Mouse (Mus musculus) heart, adult 8-10 months (tissue): ENCODE measurements around the gene Pknox2. TPM values are rescaled to one million over a fixed set of nuclear protein-coding genes. Genes with fewer than 3 reads are reported as not detected.

Source experiments
- DNase-seq: peaks from one replicate; pipeline ENCODE4 v3.0.0; 2022; ENCODE audit warnings: low spot score
- total RNA-seq, 4 experiments: library from RNA; stranded (reverse); gene quantifications; 2 replicates each; pipeline ENCODE4 v1.2.4; 2022

Gene Pknox2
- total RNA-seq, 4 experiments from 2014 or later, result 8.3 to 10.0 (median 9.8) TPM

DNA sequence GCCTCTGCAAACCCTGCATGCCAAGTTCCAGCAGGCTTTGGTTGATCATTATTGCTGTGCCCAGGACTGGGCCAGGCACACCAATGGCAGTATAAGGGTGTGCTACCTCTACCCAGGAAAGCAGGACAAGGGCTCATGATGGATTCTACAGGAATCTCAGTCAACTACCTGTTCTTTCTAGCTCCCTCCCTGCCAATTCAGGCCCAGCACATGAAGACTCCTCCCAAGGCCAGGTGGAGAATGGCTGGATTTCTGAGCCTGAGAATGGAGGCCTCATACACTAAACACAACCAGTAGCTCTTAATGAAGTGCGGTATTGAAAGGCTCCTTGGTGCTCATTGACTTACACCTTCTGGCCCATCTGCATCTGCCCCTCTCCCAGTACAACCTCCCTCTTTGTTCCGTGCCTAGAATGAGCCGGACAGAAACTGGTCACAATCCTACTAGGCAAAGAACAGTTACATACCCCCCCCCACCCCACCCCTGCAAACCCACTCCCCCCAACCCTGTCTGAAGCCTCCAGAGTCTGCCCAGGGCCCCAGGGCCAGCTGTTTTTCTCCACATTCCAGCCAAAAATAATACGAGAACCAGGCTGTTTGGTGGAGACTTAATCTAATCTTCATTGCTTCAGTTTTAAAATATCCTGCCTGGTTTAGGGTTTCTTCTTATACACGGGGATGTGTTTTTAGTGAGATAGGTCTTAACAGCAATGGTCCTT lies 6.6 kb downstream of the Pknox2 start:
- no peak for DNase-seq

DNA sequence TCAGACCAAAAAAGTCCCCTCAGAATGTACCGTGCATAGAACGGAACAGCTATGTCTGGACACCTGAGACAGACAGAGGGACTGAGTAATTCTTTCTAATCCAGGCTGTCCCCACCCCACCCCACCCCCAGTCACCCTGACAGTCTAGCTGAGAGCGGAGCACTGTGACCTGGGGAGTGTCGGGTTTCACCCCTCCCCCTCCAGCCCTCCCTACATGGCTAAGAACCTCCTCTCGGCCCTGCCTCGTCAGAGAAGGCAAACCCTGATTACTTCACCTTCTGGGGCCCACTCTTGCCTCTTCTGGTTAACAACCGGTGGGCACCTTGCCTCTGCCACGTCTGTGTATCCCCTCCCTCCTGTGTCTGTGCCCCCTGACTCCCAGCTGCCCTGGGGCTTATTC lies 7.7 kb downstream of the Pknox2 start:
- no peak for DNase-seq

GRCm38 (mm10) chr9:37138883-37139282 lies 8.3 kb downstream of the Pknox2 start:
- no peak for DNase-seq

- no peak for DNase-seq
Measured at GRCm38 (mm10) chr9:37136340-37136739, 10.9 kb downstream of the Pknox2 start.

GRCm38 (mm10) chr9:37133495-37133894 lies 13.7 kb downstream of the Pknox2 start:
- no peak for DNase-seq

DNA sequence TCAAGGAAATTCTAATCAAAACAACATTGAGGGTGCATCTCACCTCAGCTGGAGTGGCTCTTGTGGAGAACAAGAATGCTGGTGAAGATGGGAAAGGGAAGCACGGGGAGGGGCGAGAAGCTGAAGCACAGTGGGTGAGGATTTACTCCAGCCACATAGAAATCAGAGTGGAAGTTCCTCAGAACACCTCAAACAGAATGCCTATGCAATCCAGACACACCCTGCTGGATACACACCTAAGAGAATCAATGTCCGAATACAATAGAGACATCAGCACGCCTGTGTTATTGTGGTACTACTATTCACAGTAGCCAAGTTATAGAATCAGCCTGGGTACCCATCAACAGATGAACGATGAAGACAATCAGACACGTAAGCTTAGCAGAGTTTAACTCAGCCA lies 18.2 kb downstream of the Pknox2 start:
- no peak for DNase-seq

GRCm38 (mm10) chr9:37126197-37126596 lies 21.0 kb downstream of the Pknox2 start:
- no peak for DNase-seq

DNA sequence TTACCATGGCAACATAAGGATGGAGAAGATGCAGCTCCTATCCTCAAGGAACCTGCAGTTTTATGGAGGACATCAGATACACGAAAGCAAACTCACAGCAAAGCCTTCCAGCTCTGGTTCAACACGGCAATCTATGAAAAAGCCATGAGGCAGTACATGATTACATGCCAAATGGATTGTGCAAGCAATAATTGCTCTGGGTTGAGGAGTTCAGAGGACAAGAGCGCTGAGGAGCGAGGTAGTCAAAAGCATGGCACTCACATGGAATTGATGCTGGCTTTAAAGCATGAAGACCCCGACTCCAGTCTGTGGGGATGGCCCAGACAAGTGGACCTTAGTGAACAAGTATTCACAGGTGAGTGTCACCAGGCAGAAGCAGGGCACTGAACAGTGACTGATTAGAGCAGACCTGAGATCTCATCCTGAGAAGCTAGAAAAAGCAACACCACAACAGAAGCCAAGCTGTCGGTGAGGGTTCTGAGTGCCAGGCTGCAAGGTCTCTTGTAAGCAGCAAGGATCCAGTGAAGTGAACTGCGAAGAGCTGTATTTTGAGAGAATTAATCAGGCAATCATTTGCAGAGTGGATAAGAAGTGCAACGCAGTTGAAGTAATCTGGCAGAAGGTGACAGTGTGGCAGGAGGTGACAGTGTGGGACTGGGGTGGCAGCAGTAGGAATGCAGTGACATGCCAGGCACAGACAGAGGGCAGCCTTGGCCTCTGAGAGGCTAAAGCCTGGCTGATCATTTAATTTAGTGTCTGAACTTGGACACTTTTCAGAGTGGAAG lies 22.3 kb downstream of the Pknox2 start:
- DNase-seq, result peak; percentile 56

- no peak for DNase-seq
Measured at GRCm38 (mm10) chr9:37123384-37123783, 23.8 kb downstream of the Pknox2 start.

GRCm38 (mm10) chr9:37122971-37123370 lies 24.2 kb downstream of the Pknox2 start:
- no peak for DNase-seq

- DNase-seq, result no peak
Measured at GRCm38 (mm10) chr9:37122381-37122780, 24.8 kb downstream of the Pknox2 start.

DNA sequence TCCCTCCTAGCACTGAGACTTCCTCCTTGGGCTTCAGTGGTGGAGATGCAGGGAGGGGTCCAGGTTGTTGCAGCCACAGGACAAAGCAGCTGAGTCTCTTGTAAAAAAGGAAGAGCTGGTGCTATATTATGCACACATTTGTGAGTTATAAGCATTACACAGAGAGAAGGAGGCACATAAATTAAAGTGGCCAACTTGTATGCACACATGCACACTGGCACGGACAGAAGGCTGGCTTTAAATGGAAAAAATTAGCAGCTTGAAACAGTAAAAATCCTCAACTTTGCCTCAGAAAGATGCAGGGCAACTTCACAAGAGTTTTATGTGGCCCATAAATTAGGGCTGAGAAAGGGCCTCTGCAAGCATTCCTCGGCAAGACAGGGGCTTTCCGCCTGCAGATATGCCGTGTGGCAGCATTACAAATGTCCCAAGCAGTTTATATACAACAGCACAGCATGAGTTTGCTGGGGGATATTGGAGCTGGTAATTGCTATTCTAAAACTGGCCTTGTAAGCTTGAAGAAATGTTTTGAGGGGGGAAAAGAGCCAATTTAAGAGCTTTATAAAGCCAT lies 25.4 kb downstream of the Pknox2 start:
- no peak for DNase-seq

- peak; percentile 67 for DNase-seq
Measured at GRCm38 (mm10) chr9:37120801-37121200, 26.4 kb downstream of the Pknox2 start.

- no peak for DNase-seq
Measured at GRCm38 (mm10) chr9:37117529-37117928, 29.7 kb downstream of the Pknox2 start.

DNA sequence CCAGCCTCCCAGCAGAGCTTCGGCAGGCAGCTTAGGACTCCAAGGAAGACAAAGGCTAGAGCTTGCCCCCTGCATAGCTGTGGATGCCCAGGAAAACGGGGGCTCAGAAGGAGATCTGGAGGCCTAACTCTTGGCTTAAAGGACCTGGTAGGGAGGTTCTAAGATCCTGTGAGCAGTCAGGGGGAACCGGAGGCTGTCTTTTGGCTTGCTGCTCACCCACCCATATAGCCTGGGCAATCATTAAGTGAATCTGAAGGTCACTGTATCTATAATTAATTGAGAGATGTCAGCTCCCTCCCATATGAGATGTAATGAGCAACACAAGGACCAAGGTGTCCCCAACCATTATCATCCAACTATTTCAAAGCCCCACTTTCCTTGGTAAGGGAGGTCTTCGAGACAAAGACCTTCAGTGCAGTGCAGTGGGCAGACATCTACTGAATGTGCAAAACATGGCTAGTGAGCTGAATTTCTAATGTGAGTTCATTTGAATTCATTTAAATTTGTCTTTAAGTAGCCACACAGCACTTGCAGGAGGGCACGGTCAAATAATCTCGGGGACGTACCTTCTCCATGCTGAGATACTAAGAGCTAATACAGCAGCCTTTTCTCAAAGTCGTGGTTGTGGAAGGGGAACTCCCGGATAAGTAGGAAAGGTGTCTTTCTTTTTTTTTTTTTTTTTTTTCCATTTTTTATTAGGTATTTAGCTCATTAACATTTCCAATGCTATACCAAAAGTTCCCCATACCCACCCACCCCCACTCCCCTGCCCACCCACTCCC lies 30.4 kb downstream of the Pknox2 start:
- DNase-seq, result no peak

GRCm38 (mm10) chr9:37115820-37116219 lies 31.4 kb downstream of the Pknox2 start:
- no peak for DNase-seq

DNA sequence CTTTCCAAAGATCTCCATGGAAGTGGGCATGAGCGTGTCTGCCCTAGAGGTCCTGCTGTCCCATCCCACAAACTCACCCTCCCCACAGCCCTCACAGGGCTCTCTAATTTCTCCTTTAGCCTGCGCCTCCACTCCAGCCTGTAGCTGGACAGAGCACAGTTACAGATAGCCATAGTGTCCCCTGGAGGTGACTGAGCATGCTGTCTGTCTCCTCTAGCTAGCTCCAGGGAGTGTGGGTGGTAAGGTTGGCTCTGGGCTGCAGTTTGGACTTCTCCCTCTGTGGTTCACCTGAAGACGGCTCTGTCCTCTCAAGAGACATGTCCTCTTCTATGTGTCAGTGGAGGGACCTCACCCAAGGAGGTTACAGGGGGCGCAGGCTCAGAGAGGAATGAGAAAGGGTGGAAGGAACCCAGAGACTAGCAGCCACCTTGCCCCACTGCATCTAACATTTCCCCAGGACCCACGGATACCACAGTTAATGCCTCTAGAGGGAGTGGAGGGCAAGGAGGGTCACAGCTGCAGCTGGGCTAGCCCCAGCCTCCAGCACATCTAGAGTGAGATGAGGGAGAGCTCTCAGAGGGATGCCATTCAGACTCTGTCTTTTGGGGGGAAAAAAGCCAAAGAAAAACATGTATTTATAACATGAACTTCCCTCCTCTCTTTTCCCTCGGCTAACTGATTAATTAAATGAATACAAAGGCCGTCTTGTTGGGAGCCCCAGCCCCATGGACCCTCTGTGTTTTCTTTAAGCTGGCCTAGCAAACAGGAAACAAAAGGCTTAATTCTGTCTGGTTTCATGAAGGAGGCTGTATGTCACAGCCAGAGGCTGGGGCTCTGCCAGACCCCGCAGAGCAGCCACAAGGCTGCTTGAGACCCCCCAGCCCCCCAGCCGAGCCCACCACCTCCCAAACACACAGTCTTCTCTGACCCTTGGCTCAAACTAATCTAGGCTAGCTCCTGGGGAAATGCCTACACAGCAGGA lies 32.6 kb downstream of the Pknox2 start:
- no peak for DNase-seq

GRCm38 (mm10) chr9:37107546-37107945 lies 39.7 kb downstream of the Pknox2 start:
- DNase-seq, result no peak

GRCm38 (mm10) chr9:37106808-37107207 lies 40.4 kb downstream of the Pknox2 start:
- no peak for DNase-seq

DNA sequence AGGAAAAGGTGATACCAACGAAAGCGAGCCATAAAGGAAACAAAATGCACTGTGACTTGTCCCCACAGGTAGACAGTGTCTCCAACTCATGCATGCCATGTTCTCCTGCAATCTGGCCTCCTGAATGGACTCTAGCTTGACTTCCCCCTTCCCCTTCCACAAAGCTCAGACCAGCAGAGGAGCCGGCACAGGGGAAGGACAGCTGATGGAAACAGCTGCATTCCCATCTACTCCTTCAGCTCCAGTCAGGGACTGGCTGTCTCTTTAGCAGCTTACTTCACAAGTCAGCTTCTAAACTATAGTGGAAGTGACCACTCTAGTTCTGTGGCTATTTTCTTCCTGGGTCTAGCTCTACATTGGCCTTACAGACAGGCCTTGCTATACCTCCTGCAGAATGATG lies 43.0 kb downstream of the Pknox2 start:
- DNase-seq, result no peak

GRCm38 (mm10) chr9:37103778-37104177 lies 43.4 kb downstream of the Pknox2 start:
- no peak for DNase-seq
